Mouse (Mus musculus) limb, embryonic 13.5 days (tissue): ENCODE measurements around the gene Pagr1a. TPM values are rescaled to one million over a fixed set of nuclear protein-coding genes. Genes with fewer than 3 reads are reported as not detected.

ENCODE experiments used
- ATAC-seq: fragments of 200-750 bp; cut with Nextera tagmentation; 2 replicates; pipeline ENCODE4 v1.8.0; 2017; ENCODE audit warnings: low read depth, moderate number of reproducible peaks, moderate TSS enrichment; ENCODE audit not compliant: low FRiP score
- H3K27ac ChIP-seq: fragments of 300-500 bp; sonication (generic); 2 replicates; pipeline ENCODE4 v1.5.1; 2015; ENCODE audit warnings: inconsistent platforms, mild to moderate bottlenecking, moderate library complexity
- H3K27me3 ChIP-seq: fragments of 300-500 bp; sonication (generic); 2 replicates; pipeline ENCODE4 v1.6.1; 2015; ENCODE audit warnings: mild to moderate bottlenecking, inconsistent platforms
- H3K36me3 ChIP-seq: fragments of 300-500 bp; sonication (generic); 2 replicates; pipeline ENCODE4 v1.6.1; 2015; ENCODE audit warnings: inconsistent platforms, mild to moderate bottlenecking, moderate library complexity
- H3K4me1 ChIP-seq: fragments of 300-500 bp; sonication (generic); 2 replicates; pipeline ENCODE4 v1.6.1; 2015; ENCODE audit warnings: inconsistent platforms
- H3K4me2 ChIP-seq: fragments of 300-500 bp; sonication (generic); replicated peaks from 2 replicates; pipeline ENCODE4 v1.6.1; 2015; ENCODE audit warnings: inconsistent platforms, mild to moderate bottlenecking, moderate library complexity
- H3K4me3 ChIP-seq: fragments of 300-500 bp; sonication (generic); 2 replicates; pipeline ENCODE4 v1.5.1; 2015; ENCODE audit warnings: moderate library complexity, mild to moderate bottlenecking, inconsistent platforms
- H3K9ac ChIP-seq: fragments of 300-500 bp; sonication (generic); 2 replicates; pipeline ENCODE4 v1.6.1; 2015; ENCODE audit warnings: mild to moderate bottlenecking, inconsistent platforms
- H3K9me3 ChIP-seq: fragments of 300-500 bp; sonication (generic); 2 replicates; pipeline ENCODE4 v1.6.1; 2016; ENCODE audit warnings: inconsistent platforms
- WGBS: fragments of 180-500 bp; shearing (Covaris S2); methylation state at CpG from one replicate; pipeline ENCODE4 v1.1.7; 2015; 5-methylcytosine and 5-hydroxymethylcytosine counted together
- polyA plus RNA-seq: library from polyadenylated mRNA; unstranded; fragments of >200 nt; fragmentation: Nextera tagmentation; extraction: Ambion mirVana; gene quantifications from 2 replicates; pipeline ENCODE4 v1.2.1, GENCODE M21; 2015

Gene Pagr1a
- polyA plus RNA-seq, 1 experiment from 2014 or later: 48.2 TPM

- peaks cover 44% of the 10 kb centered on the region for H3K36me3 ChIP-seq
- WGBS: 76% methylated on average over 15 of the region's 15 CpGs
- peak overlapping the region; percentile 86 for H3K9ac ChIP-seq
- peak overlapping the region; percentile 29; the same call in 1 of the 2 replicates for H3K27ac ChIP-seq
- no peaks in the 10 kb centered on the region for H3K27me3 ChIP-seq
- peak overlapping the region; percentile 98 for H3K4me2 ChIP-seq
- no peaks in the 10 kb centered on the region for H3K9me3 ChIP-seq
- H3K4me1 ChIP-seq: peaks cover 85% of the 10 kb centered on the region
- no peak for ATAC-seq
- peak overlapping the region; percentile 80; the same call in 1 of the 2 replicates for H3K4me3 ChIP-seq
Observed at GRCm38 (mm10) chr7:127018416-127019305, 1.5 kb upstream of the Pagr1a start.

- peak overlapping the region; percentile 86 for H3K9ac ChIP-seq
- H3K36me3 ChIP-seq: peaks cover 44% of the 10 kb centered on the region
- no peaks in the 10 kb centered on the region for H3K27me3 ChIP-seq
- H3K9me3 ChIP-seq: no peaks in the 10 kb centered on the region
- H3K4me3 ChIP-seq: peak overlapping the region; percentile 80; the same call in 1 of the 2 replicates
- peaks cover 77% of the 10 kb centered on the region for H3K4me1 ChIP-seq
- H3K27ac ChIP-seq: peak overlapping the region; percentile 29
- H3K4me2 ChIP-seq: peak overlapping the region; percentile 98
- no peak for ATAC-seq
- 50% methylated on average over 6 of the region's 6 CpGs for WGBS
Observed at GRCm38 (mm10) chr7:127017950-127018345, 796 bp upstream of the Pagr1a start.

- H3K27ac ChIP-seq: peak overlapping the region; percentile 96
- peak overlapping the region; percentile 80 for H3K4me3 ChIP-seq
- peak overlapping the region; percentile 98 for H3K4me2 ChIP-seq
- peaks cover 42% of the 10 kb centered on the region for H3K36me3 ChIP-seq
- H3K4me1 ChIP-seq: peaks cover 63% of the 10 kb centered on the region
- peak; percentile 37 for ATAC-seq
- no peaks in the 10 kb centered on the region for H3K27me3 ChIP-seq
- WGBS: under 1% methylated on average over 22 of the region's 22 CpGs
- peak overlapping the region; percentile 86 for H3K9ac ChIP-seq
- no peaks in the 10 kb centered on the region for H3K9me3 ChIP-seq
Observed at GRCm38 (mm10) chr7:127016486-127016938, 640 bp downstream of the Pagr1a start.

- H3K4me2 ChIP-seq: peak within 1 kb of the TSS; percentile 98
- peak within 1 kb of the TSS; percentile 96 for H3K27ac ChIP-seq
- peak within 1 kb of the TSS; percentile 80 for H3K4me3 ChIP-seq
- H3K9ac ChIP-seq: peak within 1 kb of the TSS; percentile 86
- peaks cover 61% of the 10 kb centered on the region for H3K4me1 ChIP-seq
- H3K9me3 ChIP-seq: no peaks in the 10 kb centered on the region
- no peaks in the 10 kb centered on the region for H3K27me3 ChIP-seq
- ATAC-seq: no peak
- H3K36me3 ChIP-seq: peaks cover 45% of the 10 kb centered on the region
Observed at GRCm38 (mm10) chr7:127016481-127016485, 869 bp downstream of the Pagr1a start, which contains the start of gene Pagr1b. Pagr1b (minus strand) TSS chr7:127016484.

- ATAC-seq: 0 out of 2 replicates have a peak, but pooled peaks have one; percentile 8
- under 1% methylated on average over 10 of the region's 10 CpGs for WGBS
- peak overlapping the region; percentile 80 for H3K4me3 ChIP-seq
- H3K9ac ChIP-seq: peak overlapping the region; percentile 86
- H3K36me3 ChIP-seq: peaks cover 45% of the 10 kb centered on the region
- H3K4me1 ChIP-seq: peaks cover 59% of the 10 kb centered on the region
- peak overlapping the region; percentile 98 for H3K4me2 ChIP-seq
- no peaks in the 10 kb centered on the region for H3K27me3 ChIP-seq
- H3K9me3 ChIP-seq: no peaks in the 10 kb centered on the region
- peak overlapping the region; percentile 96 for H3K27ac ChIP-seq
Observed at GRCm38 (mm10) chr7:127016081-127016480, 1.1 kb downstream of the Pagr1a start.

GRCm38 (mm10) chr7:127014993-127015392 is 2.2 kb downstream of the Pagr1a start:
- Histone ChIP-seq H3K4me1 (peaks cover 48% of the 10 kb centered on the region), H3K27me3 (no peaks in the 10 kb centered on the region), H3K36me3 (peaks cover 45% of the 10 kb centered on the region), H3K4me2 (peak overlapping the region; percentile 98), H3K4me3 (peak overlapping the region; percentile 10; the same call in 1 of the 2 replicates), H3K9me3 (no peaks in the 10 kb centered on the region), H3K9ac (peak overlapping the region; percentile 86), H3K27ac (no peak overlapping the region)
- WGBS: 91% methylated on average over 12 of the region's 12 CpGs
- no peak for ATAC-seq

- peaks cover 42% of the 10 kb centered on the region for H3K4me1 ChIP-seq
- peak within 1 kb of the TSS; percentile 98 for H3K4me2 ChIP-seq
- H3K27ac ChIP-seq: no peak within 1 kb of the TSS
- peak within 1 kb of the TSS; percentile 80 for H3K4me3 ChIP-seq
- H3K36me3 ChIP-seq: peaks cover 45% of the 10 kb centered on the region
- H3K9me3 ChIP-seq: no peaks in the 10 kb centered on the region
- peak within 1 kb of the TSS; percentile 86 for H3K9ac ChIP-seq
- WGBS: 47% methylated on average over 11 of the region's 11 CpGs
- no peaks in the 10 kb centered on the region for H3K27me3 ChIP-seq
- ATAC-seq: no peak
Observed at GRCm38 (mm10) chr7:127014320-127014719, 2.8 kb downstream of the Pagr1a start, which contains the start of gene Mvp. Mvp (minus strand) TSS chr7:127014621.

GRCm38 (mm10) chr7:127013385-127013784 is 3.8 kb downstream of the Pagr1a start:
- no peaks in the 10 kb centered on the region for H3K9me3 ChIP-seq
- no peaks in the 10 kb centered on the region for H3K27me3 ChIP-seq
- 92% methylated on average over 6 of the region's 6 CpGs for WGBS
- H3K4me1 ChIP-seq: peaks cover 32% of the 10 kb centered on the region
- no peak overlapping the region for H3K4me2 ChIP-seq
- peaks cover 45% of the 10 kb centered on the region for H3K36me3 ChIP-seq
- no peak overlapping the region for H3K4me3 ChIP-seq
- H3K27ac ChIP-seq: no peak overlapping the region
- H3K9ac ChIP-seq: 0 out of 2 replicates have a peak overlapping the region, but pooled peaks have one; percentile 2
- no peak for ATAC-seq

- Histone ChIP-seq H3K36me3 (peaks cover 45% of the 10 kb centered on the region), H3K9ac (0 out of 2 replicates have a peak overlapping the region, but pooled peaks have one; percentile 13), H3K4me1 (peaks cover 27% of the 10 kb centered on the region), H3K27ac (no peak overlapping the region), H3K4me3 (no peak overlapping the region), H3K27me3 (no peaks in the 10 kb centered on the region), H3K4me2 (no peak overlapping the region), H3K9me3 (no peaks in the 10 kb centered on the region)
- 96% methylated on average over 10 of the region's 10 CpGs for WGBS
- no peak for ATAC-seq
Observed at GRCm38 (mm10) chr7:127012845-127013244, 4.3 kb downstream of the Pagr1a start.

GRCm38 (mm10) chr7:127012374-127012773 is 4.8 kb downstream of the Pagr1a start:
- H3K27me3 ChIP-seq: no peaks in the 10 kb centered on the region
- H3K9ac ChIP-seq: no peak overlapping the region
- H3K4me2 ChIP-seq: no peak overlapping the region
- WGBS: 88% methylated on average over 6 of the region's 6 CpGs
- H3K9me3 ChIP-seq: no peaks in the 10 kb centered on the region
- H3K36me3 ChIP-seq: peaks cover 45% of the 10 kb centered on the region
- H3K4me1 ChIP-seq: peaks cover 23% of the 10 kb centered on the region
- H3K27ac ChIP-seq: no peak overlapping the region
- no peak for ATAC-seq
- H3K4me3 ChIP-seq: no peak overlapping the region

- Histone ChIP-seq H3K4me2 (no peak overlapping the region), H3K27me3 (no peaks in the 10 kb centered on the region), H3K36me3 (peaks cover 45% of the 10 kb centered on the region), H3K27ac (no peak overlapping the region), H3K4me1 (peaks cover 23% of the 10 kb centered on the region), H3K9ac (no peak overlapping the region), H3K4me3 (no peak overlapping the region), H3K9me3 (no peaks in the 10 kb centered on the region)
- WGBS: 81% methylated on average over 2 of the region's 2 CpGs
- no peak for ATAC-seq
Observed at GRCm38 (mm10) chr7:127011717-127012116, 5.4 kb downstream of the Pagr1a start.

- no peak overlapping the region for H3K9ac ChIP-seq
- H3K27ac ChIP-seq: no peak overlapping the region
- 89% methylated on average over 2 of the region's 2 CpGs for WGBS
- peaks cover 24% of the 10 kb centered on the region for H3K4me1 ChIP-seq
- H3K36me3 ChIP-seq: peaks cover 45% of the 10 kb centered on the region
- H3K4me3 ChIP-seq: no peak overlapping the region
- no peaks in the 10 kb centered on the region for H3K27me3 ChIP-seq
- no peak for ATAC-seq
- no peak overlapping the region for H3K4me2 ChIP-seq
- H3K9me3 ChIP-seq: no peaks in the 10 kb centered on the region
Observed at GRCm38 (mm10) chr7:127011051-127011450, 6.1 kb downstream of the Pagr1a start.
